Mouse (Mus musculus): ENCODE data around the gene Gm10409.
"Not testable (repeated sequence)": the region's sequence is repeated elsewhere in the genome, so short reads cannot be mapped to it uniquely, and the experiment has no call there.

- not testable (repeated sequence) for TF ChIP-seq EP300, CTCF (IDR thresholded peaks at IDR 0.05)
These were observed 17.6 kb upstream of the Gm10409 start, which contains the start of gene Gm10413 for GRCm38 (mm10) chr14:3394793-3395192.

Data from lung, postnatal 0 days (tissue).